Mouse (Mus musculus) forebrain, embryonic 16.5 days (tissue): ENCODE results near the gene Usf2. TPM values are rescaled to one million over a fixed set of nuclear protein-coding genes. Genes with fewer than 3 reads are reported as not detected.

Experiments used
- ATAC-seq: fragments of 200-750 bp; cut with Nextera tagmentation; 2 replicates; pipeline ENCODE4 v1.8.0; 2017; ENCODE audit warnings: mild to moderate bottlenecking, moderate library complexity
- H3K27ac ChIP-seq: fragments of 300-500 bp; sonication (generic); 2 replicates; pipeline ENCODE4 v1.5.1; 2014; ENCODE audit warnings: low read length, control low read depth
- H3K27me3 ChIP-seq: fragments of 300-500 bp; sonication (generic); replicated peaks from 2 replicates; pipeline ENCODE4 v1.6.1; 2014; ENCODE audit warnings: low read length; ENCODE audit not compliant: control insufficient read depth, insufficient read depth
- H3K36me3 ChIP-seq: fragments of 300-500 bp; sonication (generic); 2 replicates; pipeline ENCODE4 v1.6.1; 2014; ENCODE audit not compliant: control insufficient read depth, insufficient read depth
- H3K4me1 ChIP-seq: fragments of 300-500 bp; sonication (generic); replicated peaks from 2 replicates; pipeline ENCODE4 v1.6.1; 2014; ENCODE audit warnings: low read length; ENCODE audit not compliant: control insufficient read depth, insufficient read depth
- H3K4me2 ChIP-seq: fragments of 300-500 bp; sonication (generic); 2 replicates; pipeline ENCODE4 v1.6.1; 2014; ENCODE audit warnings: mild to moderate bottlenecking, low read length, control low read depth
- H3K4me3 ChIP-seq: fragments of 300-500 bp; sonication (generic); replicated peaks from 2 replicates; pipeline ENCODE4 v1.5.1; 2014; ENCODE audit warnings: mild to moderate bottlenecking, low read length, control low read depth
- H3K9ac ChIP-seq: fragments of 300-500 bp; sonication (generic); replicated peaks from 2 replicates; pipeline ENCODE4 v1.6.1; 2014; ENCODE audit warnings: low read depth, low read length, control low read depth
- H3K9me3 ChIP-seq: fragments of 300-500 bp; sonication (generic); 2 replicates; pipeline ENCODE4 v1.6.1; 2016; ENCODE audit warnings: low read length; ENCODE audit not compliant: control insufficient read depth
- WGBS: fragments of 180-500 bp; shearing (Covaris S2); extraction: QIAGEN DNeasy Blood & Tissue Kit; methylation state at CpG from one replicate; pipeline ENCODE4 v1.1.7; 2014; 5-methylcytosine and 5-hydroxymethylcytosine counted together
- polyA plus RNA-seq: library from polyadenylated mRNA; unstranded; fragments of >200 nt; fragmentation: Nextera tagmentation; extraction: Ambion mirVana; gene quantifications from 2 replicates; pipeline ENCODE4 v1.2.1, GENCODE M21; 2015

The Usf2 gene
- polyA plus RNA-seq, 1 experiment from 2014 or later: 30.0 TPM

GRCm38 (mm10) chr7:30908992-30909431 lies 47.6 kb downstream of the Usf2 start:
- no peaks in the 10 kb centered on the region for H3K27me3 ChIP-seq
- ATAC-seq: no peak
- 19% methylated on average over 16 of the region's 17 CpGs for WGBS

GRCm38 (mm10) chr7:30908277-30908991 lies 48.2 kb downstream of the Usf2 start:
- H3K9me3 ChIP-seq: no peaks in the 10 kb centered on the region
- peak overlapping the region; percentile 51 for H3K4me2 ChIP-seq
- peak overlapping the region; percentile 30 for H3K4me3 ChIP-seq
- no peaks in the 10 kb centered on the region for H3K36me3 ChIP-seq
- H3K27ac ChIP-seq: no peak overlapping the region
- 2% methylated on average over 23 of the region's 26 CpGs for WGBS
- no peak for ATAC-seq
- H3K27me3 ChIP-seq: no peaks in the 10 kb centered on the region
- H3K9ac ChIP-seq: peak overlapping the region; percentile 38
- H3K4me1 ChIP-seq: peaks cover 9% of the 10 kb centered on the region

More at GRCm38 (mm10) chr7:30908992-30909431, 47.6 kb downstream of the Usf2 start:
- no peak overlapping the region for H3K9ac ChIP-seq
- peaks cover 9% of the 10 kb centered on the region for H3K4me1 ChIP-seq
- H3K4me2 ChIP-seq: peak overlapping the region; percentile 51
- H3K4me3 ChIP-seq: peak overlapping the region; percentile 30
- no peaks in the 10 kb centered on the region for H3K9me3 ChIP-seq
- no peaks in the 10 kb centered on the region for H3K36me3 ChIP-seq
- H3K27ac ChIP-seq: no peak overlapping the region

GRCm38 (mm10) chr7:30904042-30904441 lies 52.6 kb downstream of the Usf2 start:
- H3K27me3 ChIP-seq: no peaks in the 10 kb centered on the region
- H3K36me3 ChIP-seq: no peaks in the 10 kb centered on the region
- H3K4me1 ChIP-seq: peaks cover 9% of the 10 kb centered on the region
- no peak overlapping the region for H3K4me2 ChIP-seq
- no peak for ATAC-seq
- no peak overlapping the region for H3K9ac ChIP-seq
- WGBS: 57% methylated on average over 4 of the region's 4 CpGs
- H3K27ac ChIP-seq: no peak overlapping the region
- H3K4me3 ChIP-seq: no peak overlapping the region
- H3K9me3 ChIP-seq: no peaks in the 10 kb centered on the region

Other genes with a start within 250 kb of the Usf2 start
- 1.3 and 2.4 TPM in 2 replicates for gene Atp4a, start 244.6 kb downstream of the Usf2 start, polyA plus RNA-seq
- 202 and 214 TPM in 2 replicates for gene Tmem147, start 227.3 kb downstream of the Usf2 start, polyA plus RNA-seq
- gene Gapdhs, start 213.1 kb downstream of the Usf2 start, polyA plus RNA-seq: 0.68 and 1.1 TPM in 2 replicates
- 2.2 and 2.3 TPM in 2 replicates for gene Sbsn, start 205.3 kb downstream of the Usf2 start, polyA plus RNA-seq
- 1.1 and 2.2 TPM in 2 replicates for gene Dmkn, start 193.0 kb downstream of the Usf2 start, polyA plus RNA-seq
- 3.9 TPM in 1 of 2 replicates, not detected in the other for gene Krtdap, start 168.9 kb downstream of the Usf2 start, polyA plus RNA-seq
- 0.14 TPM in 1 of 2 replicates, not detected in the other for gene Ffar2, start 133.0 kb downstream of the Usf2 start, polyA plus RNA-seq
- not detected in 2 replicates for gene Ffar3, start 100.6 kb downstream of the Usf2 start, polyA plus RNA-seq
- not detected in 2 replicates for gene Ffar1, start 95.2 kb downstream of the Usf2 start, polyA plus RNA-seq
- gene Cd22, start 76.5 kb downstream of the Usf2 start, polyA plus RNA-seq: 0.25 TPM in 1 of 2 replicates, not detected in the other
- 1.0 and 1.8 TPM in 2 replicates for gene Mag, start 41.9 kb downstream of the Usf2 start, polyA plus RNA-seq
- not detected in 2 replicates for gene Hamp2, start 32.1 kb downstream of the Usf2 start, polyA plus RNA-seq
- gene Hamp, start 12.8 kb downstream of the Usf2 start, polyA plus RNA-seq: not detected in 2 replicates
- gene Lsr, start 16.7 kb upstream of the Usf2 start, polyA plus RNA-seq: 21.3 and 23.2 TPM in 2 replicates
- gene Fam187b, start 17.0 kb upstream of the Usf2 start, polyA plus RNA-seq: 0.26 and 0.42 TPM in 2 replicates
- gene Fxyd5, start 85.7 kb upstream of the Usf2 start, polyA plus RNA-seq: 21.7 and 23.4 TPM in 2 replicates
- gene Fxyd7, start 94.7 kb upstream of the Usf2 start, polyA plus RNA-seq: 51.0 and 95.0 TPM in 2 replicates
- gene Fxyd1, start 100.4 kb upstream of the Usf2 start, polyA plus RNA-seq: 10.7 and 14.5 TPM in 2 replicates
- gene Lgi4, start 102.5 kb upstream of the Usf2 start, polyA plus RNA-seq: 0.20 and 0.24 TPM in 2 replicates
- 0.15 and 0.66 TPM in 2 replicates for gene Fxyd3, start 119.9 kb upstream of the Usf2 start, polyA plus RNA-seq
- 0.88 TPM in 1 of 2 replicates, not detected in the other for gene Hpn, start 158.5 kb upstream of the Usf2 start, polyA plus RNA-seq
- 4.1 and 5.3 TPM in 2 replicates for gene Scn1b, start 170.2 kb upstream of the Usf2 start, polyA plus RNA-seq
- gene Gramd1a, start 199.1 kb upstream of the Usf2 start, polyA plus RNA-seq: 261 and 277 TPM in 2 replicates